Mouse (Mus musculus) WW6 (cell line): Measurements from ENCODE around the gene Lrrc42.

Source experiments
- DNase-seq: peaks from one replicate; pipeline ENCODE4 v3.0.0-alpha.2; 2013; ENCODE audit warnings: low read depth, low spot score

Lrrc42 gene

GRCm38 (mm10) chr4:107249471-107249870, 3.9 kb downstream of the Lrrc42 start:
- DNase-seq, result no peak

- no peak for DNase-seq
These were observed 5.3 kb downstream of the Lrrc42 start for GRCm38 (mm10) chr4:107248061-107248460.

- DNase-seq, result no peak
These were observed 6.2 kb downstream of the Lrrc42 start for GRCm38 (mm10) chr4:107247110-107247509.

- no peak for DNase-seq
These were observed 7.3 kb downstream of the Lrrc42 start for GRCm38 (mm10) chr4:107246040-107246439.

- DNase-seq, result no peak
These were observed 8.0 kb downstream of the Lrrc42 start for GRCm38 (mm10) chr4:107245368-107245767.

- no peak for DNase-seq
These were observed 9.7 kb downstream of the Lrrc42 start for GRCm38 (mm10) chr4:107243365-107244333.

- no peak for DNase-seq
These were observed 13.1 kb downstream of the Lrrc42 start for GRCm38 (mm10) chr4:107240196-107240595.

- DNase-seq, result no peak
These were observed 15.1 kb downstream of the Lrrc42 start for GRCm38 (mm10) chr4:107238253-107238652.

- no peak for DNase-seq
These were observed 21.1 kb downstream of the Lrrc42 start for GRCm38 (mm10) chr4:107232219-107232618.

- DNase-seq, result no peak
These were observed 27.0 kb downstream of the Lrrc42 start for GRCm38 (mm10) chr4:107226313-107226712.

- DNase-seq, result no peak
These were observed 29.8 kb downstream of the Lrrc42 start for GRCm38 (mm10) chr4:107223225-107224204.

- DNase-seq, result no peak
These were observed 31.8 kb downstream of the Lrrc42 start for GRCm38 (mm10) chr4:107221524-107221923.

GRCm38 (mm10) chr4:107217574-107217973, 35.8 kb downstream of the Lrrc42 start:
- DNase-seq, result no peak

- no peak for DNase-seq
These were observed 39.9 kb downstream of the Lrrc42 start for GRCm38 (mm10) chr4:107213279-107214011.

GRCm38 (mm10) chr4:107211936-107212335, 41.4 kb downstream of the Lrrc42 start:
- no peak for DNase-seq

GRCm38 (mm10) chr4:107211465-107211864, 41.9 kb downstream of the Lrrc42 start:
- DNase-seq, result no peak

GRCm38 (mm10) chr4:107210483-107211097, 42.7 kb downstream of the Lrrc42 start:
- no peak for DNase-seq

GRCm38 (mm10) chr4:107208880-107209279, 44.5 kb downstream of the Lrrc42 start, which contains the start of gene Ldlrad1:
Gene Ldlrad1, plus strand, starts transcription at chr4:107209180.
- DNase-seq, result no peak

- DNase-seq, result no peak
These were observed 46.3 kb downstream of the Lrrc42 start for GRCm38 (mm10) chr4:107207016-107207415.

- DNase-seq, result no peak
These were observed 50.3 kb downstream of the Lrrc42 start for GRCm38 (mm10) chr4:107203001-107203400.

GRCm38 (mm10) chr4:107201779-107202178, 51.6 kb downstream of the Lrrc42 start:
- DNase-seq, result no peak
